Comparison of ENCODE assay signal across 41 mouse cellular contexts in genomic region chr13:56513595-56513994, GRCm38 (mm10). TPM values are rescaled to one million over a fixed set of nuclear protein-coding genes. Genes with fewer than 3 reads are reported as not detected.
"Had no signal": no experiment of that assay in that cellular context is flagged by ENCODE, and none has a peak within 500 bp of the region (broad histone marks: within the 10 kb centered on the region; RNA-seq: fewer than 3 reads in every experiment).

No protein-coding gene starts in this region.

- DNase-seq: gastrocnemius, adult 2 months; gastrocnemius, postnatal 10 days; gastrocnemius, postnatal 25 days; heart, adult 2 months; heart, postnatal 14 days; heart, postnatal 36 days; kidney, adult 11 months; kidney, adult 2 months; kidney, adult 9 months; kidney, postnatal 14 days; kidney, postnatal 36 days; layer of hippocampus, adult 9-11 months; layer of hippocampus, postnatal 36 days; left cerebral cortex, postnatal 4 days had no signal

- H3K36me3 ChIP-seq: heart, embryonic 13.5 days; heart, embryonic 15.5 days; hindbrain, embryonic 13.5 days; kidney, embryonic 15.5 days; limb, embryonic 13.5 days; limb, embryonic 15.5 days had no signal

- H3K4me2 ChIP-seq: heart, embryonic 11.5 days; heart, embryonic 13.5 days; heart, embryonic 15.5 days; hindbrain, embryonic 13.5 days; kidney, embryonic 15.5 days; limb, embryonic 13.5 days; limb, embryonic 15.5 days had no signal

- H3K9me3 ChIP-seq: heart, embryonic 13.5 days; heart, embryonic 15.5 days; hindbrain, embryonic 13.5 days; kidney, embryonic 15.5 days; limb, embryonic 13.5 days; limb, embryonic 15.5 days had no signal

- H3K4me1 ChIP-seq: heart, embryonic 13.5 days; heart, embryonic 15.5 days; hindbrain, embryonic 13.5 days; kidney, embryonic 15.5 days; limb, embryonic 13.5 days; limb, embryonic 15.5 days had no signal

- H3K27ac ChIP-seq: gastrocnemius, adult 2 months; heart, adult 2 months; heart, embryonic 13.5 days; heart, embryonic 15.5 days; hindbrain, embryonic 13.5 days; kidney, embryonic 15.5 days; kidney, postnatal 0 days; limb, embryonic 13.5 days; limb, embryonic 15.5 days had no signal

- H3K9ac ChIP-seq: heart, embryonic 13.5 days; heart, embryonic 15.5 days; hindbrain, embryonic 13.5 days; kidney, embryonic 15.5 days; limb, embryonic 13.5 days; limb, embryonic 15.5 days had no signal

- ATAC-seq: forebrain, embryonic 16.5 days; hindbrain, embryonic 16.5 days; intestine, embryonic 16.5 days had no signal

- H3K27me3 ChIP-seq: heart, embryonic 13.5 days; heart, embryonic 15.5 days; hindbrain, embryonic 13.5 days; kidney, embryonic 15.5 days; limb, embryonic 13.5 days; limb, embryonic 15.5 days had no signal

- H3K4me3 ChIP-seq: gastrocnemius, adult 2 months; heart, adult 2 months; heart, embryonic 13.5 days; heart, embryonic 15.5 days; hindbrain, embryonic 13.5 days; kidney, embryonic 15.5 days; limb, embryonic 13.5 days; limb, embryonic 15.5 days had no signal

RNA-seq across cellular contexts. Expression of gene Fbxl21, which starts 8.7 kb away (rescaled TPM):
- total RNA-seq: gastrocnemius, adult 2 months had no signal

RNA-seq across cellular contexts. Expression of gene Il9, which starts 31.5 kb away (rescaled TPM):
- total RNA-seq: gastrocnemius, adult 2 months; gastrocnemius, postnatal 10 days; gastrocnemius, postnatal 25 days; gastrocnemius, postnatal 4 days; granulocyte monocyte progenitor cell, adult 5-6 weeks; heart, adult 2 months; heart, postnatal 14 days; heart, postnatal 36 days; hematopoietic stem cell, adult 5-6 weeks; layer of hippocampus, adult 18-20 months; layer of hippocampus, adult 8-10 months; layer of hippocampus, postnatal 14 days; layer of hippocampus, postnatal 36 days; left cerebral cortex, adult 18-20 months; left cerebral cortex, adult 8-10 months; left cerebral cortex, postnatal 10 days; left cerebral cortex, postnatal 25 days; left cerebral cortex, postnatal 4 days; liver, adult 2 months had no signal
- polyA plus RNA-seq: forebrain, embryonic 16.5 days; frontal cortex, adult 2 months; heart, adult 2 months; heart, embryonic 11.5 days; heart, embryonic 13.5 days; heart, embryonic 15.5 days; heart, postnatal 0 days; hindbrain, embryonic 11.5 days; hindbrain, embryonic 13.5 days; hindbrain, embryonic 16.5 days; intestine, embryonic 14.5 days; intestine, embryonic 16.5 days; kidney, adult 2 months; kidney, embryonic 15.5 days; kidney, postnatal 0 days; large intestine, adult 2 months; limb, embryonic 13.5 days; limb, embryonic 15.5 days; liver, adult 2 months had no signal

RNA-seq across cellular contexts. Expression of gene Lect2, which starts 34.7 kb away (rescaled TPM):
- total RNA-seq: gastrocnemius, adult 2 months; gastrocnemius, postnatal 10 days; gastrocnemius, postnatal 25 days; granulocyte monocyte progenitor cell, adult 5-6 weeks; heart, adult 2 months; heart, postnatal 14 days; heart, postnatal 36 days; hematopoietic stem cell, adult 5-6 weeks; layer of hippocampus, adult 18-20 months; layer of hippocampus, adult 8-10 months; layer of hippocampus, postnatal 14 days; layer of hippocampus, postnatal 36 days; left cerebral cortex, adult 18-20 months; left cerebral cortex, adult 8-10 months; left cerebral cortex, postnatal 10 days; left cerebral cortex, postnatal 25 days; left cerebral cortex, postnatal 4 days had no signal
- polyA plus RNA-seq: forebrain, embryonic 16.5 days; frontal cortex, adult 2 months; heart, adult 2 months; heart, embryonic 15.5 days; heart, postnatal 0 days; hindbrain, embryonic 11.5 days; hindbrain, embryonic 13.5 days; hindbrain, embryonic 16.5 days; limb, embryonic 13.5 days; limb, embryonic 15.5 days had no signal
